Mouse (Mus musculus) embryonic facial prominence, embryonic 14.5 days (tissue): ENCODE measurements around the gene Tmem107. TPM values are rescaled to one million over a fixed set of nuclear protein-coding genes. Genes with fewer than 3 reads are reported as not detected.

Experiments
- ATAC-seq: fragments of 200-750 bp; cut with Nextera tagmentation; 2 replicates; pipeline ENCODE4 v1.8.0; 2017; ENCODE audit warnings: low read depth, moderate number of reproducible peaks, moderate TSS enrichment
- DNase-seq: peaks from one replicate; pipeline ENCODE4 v3.0.0-alpha.2; 2015; ENCODE audit warnings: low spot score
- H3K27ac ChIP-seq: fragments of 300-500 bp; sonication (generic); replicated peaks from 2 replicates; pipeline ENCODE4 v1.5.1; 2014; ENCODE audit warnings: low read depth, mild to moderate bottlenecking, low read length, moderate library complexity
- H3K27me3 ChIP-seq: fragments of 300-500 bp; sonication (generic); replicated peaks from 2 replicates; pipeline ENCODE4 v1.6.1; 2014; ENCODE audit warnings: low read length; ENCODE audit not compliant: control insufficient read depth, insufficient read depth
- H3K36me3 ChIP-seq: fragments of 300-500 bp; sonication (generic); 2 replicates; pipeline ENCODE4 v1.6.1; 2014; ENCODE audit warnings: low read length, mixed read lengths; ENCODE audit not compliant: control insufficient read depth, insufficient read depth
- H3K4me1 ChIP-seq: fragments of 300-500 bp; sonication (generic); 2 replicates; pipeline ENCODE4 v1.6.1; 2014; ENCODE audit warnings: antibody characterized with exemption, low read length; ENCODE audit not compliant: control insufficient read depth, insufficient read depth
- H3K4me2 ChIP-seq: fragments of 300-500 bp; sonication (generic); 2 replicates; pipeline ENCODE4 v1.6.1; 2014; ENCODE audit warnings: low read depth, mild to moderate bottlenecking, low read length, moderate library complexity, mixed read lengths
- H3K4me3 ChIP-seq: fragments of 300-500 bp; sonication (generic); 2 replicates; pipeline ENCODE4 v1.5.1; 2014; ENCODE audit warnings: low read depth, mild to moderate bottlenecking, low read length
- H3K9ac ChIP-seq: fragments of 300-500 bp; sonication (generic); 2 replicates; pipeline ENCODE4 v1.6.1; 2014; ENCODE audit warnings: low read depth, mild to moderate bottlenecking, low read length, moderate library complexity, mixed read lengths
- H3K9me3 ChIP-seq: fragments of 300-500 bp; sonication (generic); 2 replicates; pipeline ENCODE4 v1.6.1; 2016; ENCODE audit warnings: low read length; ENCODE audit not compliant: control insufficient read depth
- WGBS: fragments of 180-500 bp; shearing (Covaris S2); extraction: QIAGEN DNeasy Blood & Tissue Kit; methylation state at CpG from one replicate; pipeline ENCODE4 v1.1.7; 2014; 5-methylcytosine and 5-hydroxymethylcytosine counted together
- polyA plus RNA-seq: library from polyadenylated mRNA; unstranded; fragments of >200 nt; fragmentation: Nextera tagmentation; extraction: Ambion mirVana; gene quantifications from 2 replicates; pipeline ENCODE4 v1.2.1, GENCODE M21; 2014

Tmem107 gene
- polyA plus RNA-seq, 1 experiment from 2014 or later, result 87.8 TPM

DNA sequence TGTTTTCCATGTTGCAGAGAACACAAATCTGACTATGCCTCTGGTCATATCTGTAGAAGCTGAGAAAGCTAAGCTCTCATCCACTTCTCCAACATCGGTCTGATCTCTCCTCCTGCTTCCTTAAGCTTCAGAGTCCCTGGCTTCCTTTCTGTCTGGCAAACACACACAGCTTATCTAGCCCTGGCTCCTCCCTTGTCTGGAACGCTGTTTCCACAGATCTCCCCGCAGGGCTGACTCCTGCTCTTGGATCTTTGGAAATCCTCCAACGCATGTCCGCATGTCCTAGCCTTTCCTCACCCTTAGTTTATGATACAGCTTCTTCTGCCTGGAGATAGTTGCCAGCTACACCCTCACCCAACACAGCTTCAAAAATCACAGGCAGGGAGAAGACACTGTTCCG, 3.0 kb upstream of the Tmem107 start:
- ATAC-seq (no peak), DNase-seq (no peak)
- WGBS, result 56% methylated on average over 6 of the region's 6 CpGs
- H3K4me1 ChIP-seq, result peaks cover 10% of the 10 kb centered on the region; the same call in 1 of the 2 replicates
- no peaks in the 10 kb centered on the region for H3K36me3 ChIP-seq
- H3K9ac ChIP-seq, result no peak overlapping the region
- H3K4me3 ChIP-seq, result no peak overlapping the region
- H3K27me3 ChIP-seq, result no peaks in the 10 kb centered on the region
- H3K4me2 ChIP-seq, result no peak overlapping the region
- no peaks in the 10 kb centered on the region for H3K9me3 ChIP-seq
- no peak overlapping the region for H3K27ac ChIP-seq

- Histone ChIP-seq H3K27me3 (no peaks in the 10 kb centered on the region), H3K9me3 (no peaks in the 10 kb centered on the region), H3K4me3 (peak overlapping the region; percentile 67), H3K4me1 (peaks cover 10% of the 10 kb centered on the region; the same call in 1 of the 2 replicates), H3K9ac (peak overlapping the region; percentile 91), H3K36me3 (no peaks in the 10 kb centered on the region), H3K27ac (peak overlapping the region; percentile 98), H3K4me2 (peak overlapping the region; percentile 66)
- ATAC-seq (no peak; the same call in 1 of the 2 replicates), DNase-seq (no peak)
- WGBS, result 0% methylated on average over 13 of the region's 13 CpGs
Measured at GRCm38 (mm10) chr11:69070093-69070492, 513 bp upstream of the Tmem107 start.

DNA sequence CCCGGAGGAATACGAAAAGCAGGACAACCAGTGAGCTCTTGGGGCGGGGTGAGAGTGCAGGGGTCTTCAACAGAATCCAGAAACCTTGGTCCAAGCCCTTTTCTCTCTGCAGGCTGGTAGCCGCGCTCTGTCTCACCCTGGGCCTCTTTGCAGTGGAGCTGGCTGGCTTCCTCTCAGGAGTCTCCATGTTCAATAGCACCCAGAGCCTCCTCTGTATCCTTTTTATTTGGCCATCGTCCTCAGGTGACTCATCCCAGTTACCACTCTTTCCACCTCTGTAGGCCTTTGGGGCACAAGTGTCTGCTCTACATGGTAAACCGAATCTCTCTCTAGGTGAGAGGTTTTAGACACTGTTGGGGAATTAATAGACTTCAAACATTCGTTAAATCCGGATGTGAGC, 656 bp downstream of the Tmem107 start:
- Histone ChIP-seq H3K9me3 (no peaks in the 10 kb centered on the region), H3K36me3 (no peaks in the 10 kb centered on the region), H3K4me1 (peaks cover 6% of the 10 kb centered on the region; the same call in 1 of the 2 replicates), H3K27ac (peak overlapping the region; percentile 98), H3K4me3 (peak overlapping the region; percentile 67), H3K4me2 (peak overlapping the region; percentile 66), H3K9ac (peak overlapping the region; percentile 91), H3K27me3 (no peaks in the 10 kb centered on the region)
- ATAC-seq (no peak), DNase-seq (no peak)
- 28% methylated on average over 8 of the region's 9 CpGs for WGBS

DNA sequence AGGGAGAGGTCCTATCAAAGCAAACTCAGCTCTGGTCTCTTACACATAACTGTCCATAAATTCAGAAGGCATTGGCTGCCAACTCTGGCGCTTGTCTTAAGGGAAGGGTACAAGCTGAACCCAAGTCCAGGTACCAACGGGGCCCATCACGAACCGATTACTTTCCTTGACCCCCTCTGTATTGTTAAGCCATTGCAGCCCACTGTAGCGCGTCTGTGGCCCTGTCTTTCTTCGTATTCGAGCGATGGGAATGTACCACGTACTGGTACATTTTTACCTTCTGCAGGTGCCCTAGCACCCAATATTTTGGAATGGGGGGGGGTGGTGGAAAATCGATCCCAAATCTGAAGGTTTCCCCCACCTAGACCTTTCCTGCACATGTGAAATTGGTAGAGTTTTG, 1.6 kb downstream of the Tmem107 start:
- peak overlapping the region; percentile 31 for H3K4me3 ChIP-seq
- DNase-seq (no peak), ATAC-seq (no peak)
- no peaks in the 10 kb centered on the region for H3K9me3 ChIP-seq
- H3K36me3 ChIP-seq, result no peaks in the 10 kb centered on the region
- peak overlapping the region; percentile 60 for H3K9ac ChIP-seq
- 0 out of 2 replicates have a peak, but pooled peaks cover 5% of the 10 kb centered on the region for H3K4me1 ChIP-seq
- H3K4me2 ChIP-seq, result peak overlapping the region; percentile 66
- H3K27ac ChIP-seq, result peak overlapping the region; percentile 95
- 88% methylated on average over 11 of the region's 11 CpGs for WGBS
- H3K27me3 ChIP-seq, result no peaks in the 10 kb centered on the region

DNA sequence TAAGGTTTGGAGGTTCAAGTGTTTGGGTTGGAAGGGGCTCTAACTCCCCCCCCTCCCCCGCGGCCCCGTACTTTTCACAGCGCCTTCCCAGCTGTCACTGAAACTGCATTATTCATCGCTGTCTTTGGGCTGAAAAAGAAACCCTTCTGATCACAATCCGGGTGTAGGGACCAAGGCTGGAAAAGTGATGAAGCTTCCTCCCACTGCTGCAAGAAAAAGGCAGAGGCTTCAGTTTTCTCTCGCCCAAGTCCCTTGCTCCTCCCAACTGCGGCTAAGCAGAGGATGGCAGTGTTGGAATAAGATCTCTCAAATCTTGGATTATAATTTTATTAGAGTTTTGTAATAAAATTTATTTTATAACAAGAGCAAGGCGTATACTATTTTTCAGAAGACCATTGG, 2.1 kb downstream of the Tmem107 start:
- Histone ChIP-seq H3K27ac (peak overlapping the region; percentile 95), H3K4me2 (peak overlapping the region; percentile 66), H3K9me3 (no peaks in the 10 kb centered on the region), H3K36me3 (no peaks in the 10 kb centered on the region), H3K4me3 (peak overlapping the region; percentile 31), H3K4me1 (0 out of 2 replicates have a peak, but pooled peaks cover 5% of the 10 kb centered on the region), H3K27me3 (no peaks in the 10 kb centered on the region), H3K9ac (peak overlapping the region; percentile 60)
- no peak for ATAC-seq
- DNase-seq, result no peak
- WGBS, result 12% methylated on average over 9 of the region's 9 CpGs

GRCm38 (mm10) chr11:69073065-69073888, 2.7 kb downstream of the Tmem107 start:
- 2% methylated on average over 14 of the region's 14 CpGs for WGBS
- Histone ChIP-seq H3K4me2 (peak overlapping the region; percentile 66), H3K27me3 (no peaks in the 10 kb centered on the region), H3K36me3 (no peaks in the 10 kb centered on the region), H3K9ac (peak overlapping the region; percentile 60), H3K4me3 (peak overlapping the region; percentile 31), H3K9me3 (no peaks in the 10 kb centered on the region), H3K4me1 (0 out of 2 replicates have a peak, but pooled peaks cover 5% of the 10 kb centered on the region), H3K27ac (peak overlapping the region; percentile 95)
- ATAC-seq, result peak; percentile 74
- peak; percentile 96 for DNase-seq

DNA sequence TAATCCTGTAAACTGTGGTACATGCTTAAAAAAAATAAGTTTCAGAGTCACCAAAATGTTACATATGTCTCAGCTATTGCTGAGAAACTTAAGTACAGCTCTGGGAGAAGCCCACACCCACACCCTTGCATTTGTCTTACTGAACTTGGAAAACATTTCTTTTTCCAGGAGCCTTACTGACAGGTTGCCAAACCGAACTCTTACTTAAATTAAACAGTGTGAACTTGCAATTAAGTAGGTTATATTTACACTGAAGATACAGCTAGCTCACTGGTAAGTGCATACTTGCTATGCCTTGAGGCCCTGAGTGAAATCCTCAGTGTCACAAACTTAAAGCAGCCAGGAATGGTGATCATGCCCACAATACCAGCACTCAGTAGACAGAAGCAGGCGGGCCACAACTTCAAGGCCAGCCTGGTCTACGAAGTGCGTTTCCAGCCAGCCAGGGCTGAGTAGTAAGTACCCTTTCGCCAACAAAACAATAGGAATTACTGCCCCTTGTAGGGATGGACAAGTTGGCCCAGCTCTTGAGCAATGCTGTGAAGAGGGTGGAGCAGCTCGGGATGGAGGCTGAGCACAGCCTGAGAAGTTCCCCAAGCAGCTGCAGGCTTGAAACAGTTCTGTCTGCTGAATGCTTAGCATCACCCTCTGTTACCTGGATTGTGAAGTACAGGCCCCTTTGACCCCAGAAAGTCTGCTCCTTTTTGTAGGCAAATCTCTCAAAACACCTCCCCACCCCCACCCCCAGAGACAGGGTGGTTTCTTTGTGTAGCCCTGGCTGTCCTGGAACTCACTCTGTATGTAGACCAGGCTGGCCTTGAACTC, 3.6 kb downstream of the Tmem107 start:
- 45% methylated on average over 6 of the region's 6 CpGs for WGBS
- Histone ChIP-seq H3K27ac (peak overlapping the region; percentile 95), H3K4me2 (no peak overlapping the region), H3K4me3 (no peak overlapping the region), H3K4me1 (0 out of 2 replicates have a peak, but pooled peaks cover 5% of the 10 kb centered on the region), H3K9ac (no peak overlapping the region; the same call in 1 of the 2 replicates), H3K27me3 (no peaks in the 10 kb centered on the region), H3K36me3 (no peaks in the 10 kb centered on the region), H3K9me3 (no peaks in the 10 kb centered on the region)
- peak; percentile 39 for DNase-seq
- ATAC-seq, result no peak

- H3K36me3 ChIP-seq, result no peaks in the 10 kb centered on the region
- no peak for DNase-seq
- no peak for ATAC-seq
- WGBS, result 53% methylated on average over 2 of the region's 2 CpGs
- H3K27me3 ChIP-seq, result no peaks in the 10 kb centered on the region
- H3K9ac ChIP-seq, result no peak overlapping the region
- no peak overlapping the region for H3K4me2 ChIP-seq
- H3K4me1 ChIP-seq, result 0 out of 2 replicates have a peak, but pooled peaks cover 5% of the 10 kb centered on the region
- H3K27ac ChIP-seq, result peak overlapping the region; percentile 5; the same call in 1 of the 2 replicates
- H3K9me3 ChIP-seq, result no peaks in the 10 kb centered on the region
- no peak overlapping the region for H3K4me3 ChIP-seq
Measured at GRCm38 (mm10) chr11:69074776-69075069, 4.1 kb downstream of the Tmem107 start.
